Mouse (Mus musculus): ENCODE data around the gene Fam189a2.

Gene Fam189a2

GRCm38 (mm10) chr19:24030871-24031556 is at the start of gene Fam189a2:
Fam189a2 (minus strand) TSS chr19:24031019.
- DNase-seq (ENCODE audit: low spot score): no peak

GRCm38 (mm10) chr19:24077658-24078057 is 46.8 kb upstream of the Fam189a2 start:
- no peak for DNase-seq (ENCODE audit: low spot score)

GRCm38 (mm10) chr19:24076536-24076935 is 45.7 kb upstream of the Fam189a2 start:
- DNase-seq (ENCODE audit: low spot score): no peak

GRCm38 (mm10) chr19:24075927-24076326 is 45.1 kb upstream of the Fam189a2 start:
- no peak for DNase-seq (ENCODE audit: low spot score)

GRCm38 (mm10) chr19:24073155-24073554 is 42.3 kb upstream of the Fam189a2 start:
- no peak for DNase-seq (ENCODE audit: low spot score)

- no peak for DNase-seq (ENCODE audit: low spot score)
These were observed 33.6 kb upstream of the Fam189a2 start for GRCm38 (mm10) chr19:24064348-24064895.

GRCm38 (mm10) chr19:24063585-24063984 is 32.8 kb upstream of the Fam189a2 start:
- DNase-seq (ENCODE audit: low spot score): no peak

- no peak for DNase-seq (ENCODE audit: low spot score)
These were observed 28.0 kb upstream of the Fam189a2 start for GRCm38 (mm10) chr19:24058851-24059250.

- DNase-seq (ENCODE audit: low spot score): no peak
These were observed 27.2 kb upstream of the Fam189a2 start for GRCm38 (mm10) chr19:24058021-24058420.

GRCm38 (mm10) chr19:24056880-24057279 is 26.1 kb upstream of the Fam189a2 start:
- DNase-seq (ENCODE audit: low spot score): no peak

- DNase-seq (ENCODE audit: low spot score): no peak
These were observed 24.1 kb upstream of the Fam189a2 start for GRCm38 (mm10) chr19:24054904-24055303.

GRCm38 (mm10) chr19:24054265-24054664 is 23.4 kb upstream of the Fam189a2 start:
- DNase-seq (ENCODE audit: low spot score): no peak

- no peak for DNase-seq (ENCODE audit: low spot score)
These were observed 19.7 kb upstream of the Fam189a2 start for GRCm38 (mm10) chr19:24050514-24050913.

GRCm38 (mm10) chr19:24049329-24049728 is 18.5 kb upstream of the Fam189a2 start:
- DNase-seq (ENCODE audit: low spot score): no peak

- DNase-seq (ENCODE audit: low spot score): no peak
These were observed 15.7 kb upstream of the Fam189a2 start for GRCm38 (mm10) chr19:24046395-24046993.

GRCm38 (mm10) chr19:24042387-24042786 is 11.6 kb upstream of the Fam189a2 start:
- DNase-seq (ENCODE audit: low spot score): no peak

- no peak for DNase-seq (ENCODE audit: low spot score)
These were observed 8.4 kb upstream of the Fam189a2 start for GRCm38 (mm10) chr19:24039061-24039853.

GRCm38 (mm10) chr19:24034367-24034766 is 3.5 kb upstream of the Fam189a2 start:
- DNase-seq (ENCODE audit: low spot score): no peak

- no peak for DNase-seq (ENCODE audit: low spot score)
These were observed 1.9 kb upstream of the Fam189a2 start for GRCm38 (mm10) chr19:24032654-24033236.

- no peak for DNase-seq (ENCODE audit: low spot score)
These were observed 328 bp downstream of the Fam189a2 start for GRCm38 (mm10) chr19:24030511-24030870.

- DNase-seq (ENCODE audit: low spot score): no peak
These were observed 956 bp downstream of the Fam189a2 start for GRCm38 (mm10) chr19:24029616-24030510.

All from MN1 (cell line).